Mouse (Mus musculus) midbrain, embryonic 13.5 days (tissue): ENCODE measurements around the gene Trarg1. TPM values are rescaled to one million over a fixed set of nuclear protein-coding genes. Genes with fewer than 3 reads are reported as not detected.
"Not testable (repeated sequence)": the region's sequence is repeated elsewhere in the genome, so short reads cannot be mapped to it uniquely, and the experiment has no call there.

Experiments
- ATAC-seq: fragments of 200-750 bp; cut with Nextera tagmentation; 2 replicates; pipeline ENCODE4 v1.8.0; 2017; ENCODE audit warnings: mild to moderate bottlenecking, moderate TSS enrichment, moderate library complexity
- H3K27ac ChIP-seq: fragments of 300-500 bp; sonication (generic); 2 replicates; pipeline ENCODE4 v1.5.1; 2015; ENCODE audit warnings: inconsistent platforms, mild to moderate bottlenecking, moderate library complexity
- H3K27me3 ChIP-seq: fragments of 300-500 bp; sonication (generic); 2 replicates; pipeline ENCODE4 v1.6.1; 2015; ENCODE audit warnings: mild to moderate bottlenecking, inconsistent platforms
- H3K36me3 ChIP-seq: fragments of 300-500 bp; sonication (generic); 2 replicates; pipeline ENCODE4 v1.6.1; 2015; ENCODE audit warnings: mild to moderate bottlenecking, inconsistent platforms
- H3K4me1 ChIP-seq: fragments of 300-500 bp; sonication (generic); replicated peaks from 2 replicates; pipeline ENCODE4 v1.6.1; 2015; ENCODE audit warnings: inconsistent platforms
- H3K4me2 ChIP-seq: fragments of 300-500 bp; sonication (generic); replicated peaks from 2 replicates; pipeline ENCODE4 v1.6.1; 2015; ENCODE audit warnings: moderate library complexity, mild to moderate bottlenecking, inconsistent platforms
- H3K4me3 ChIP-seq: fragments of 300-500 bp; sonication (generic); replicated peaks from 2 replicates; pipeline ENCODE4 v1.5.1; 2015; ENCODE audit warnings: mild to moderate bottlenecking, inconsistent platforms
- H3K9ac ChIP-seq: fragments of 300-500 bp; sonication (generic); replicated peaks from 2 replicates; pipeline ENCODE4 v1.6.1; 2015; ENCODE audit warnings: mild to moderate bottlenecking, inconsistent platforms
- H3K9me3 ChIP-seq: fragments of 300-500 bp; sonication (generic); 2 replicates; pipeline ENCODE4 v1.6.1; 2016; ENCODE audit warnings: mild to moderate bottlenecking, inconsistent platforms
- WGBS: fragments of 180-500 bp; shearing (Covaris S2); methylation state at CpG from one replicate; pipeline ENCODE4 v1.1.7; 2015; 5-methylcytosine and 5-hydroxymethylcytosine counted together
- polyA plus RNA-seq: library from polyadenylated mRNA; unstranded; fragments of >200 nt; fragmentation: Nextera tagmentation; extraction: Ambion mirVana; gene quantifications from 2 replicates; pipeline ENCODE4 v1.2.1, GENCODE M21; 2015

Gene Trarg1
- polyA plus RNA-seq, result 0.08 TPM in 1 of 2 replicates, not detected in the other

- not testable (repeated sequence) for H3K27ac ChIP-seq, ATAC-seq, H3K4me1 ChIP-seq, H3K4me3 ChIP-seq, H3K9ac ChIP-seq, H3K36me3 ChIP-seq, H3K9me3 ChIP-seq, H3K4me2 ChIP-seq
- WGBS, result 36% methylated on average over 8 of the region's 8 CpGs
- H3K27me3 ChIP-seq, result peaks cover 13% of the 10 kb centered on the region; the same call in 1 of the 2 replicates
Measured at GRCm38 (mm10) chr11:76679508-76679907, at the start of gene Trarg1. Trarg1 (plus strand) TSS chr11:76679808.

DNA sequence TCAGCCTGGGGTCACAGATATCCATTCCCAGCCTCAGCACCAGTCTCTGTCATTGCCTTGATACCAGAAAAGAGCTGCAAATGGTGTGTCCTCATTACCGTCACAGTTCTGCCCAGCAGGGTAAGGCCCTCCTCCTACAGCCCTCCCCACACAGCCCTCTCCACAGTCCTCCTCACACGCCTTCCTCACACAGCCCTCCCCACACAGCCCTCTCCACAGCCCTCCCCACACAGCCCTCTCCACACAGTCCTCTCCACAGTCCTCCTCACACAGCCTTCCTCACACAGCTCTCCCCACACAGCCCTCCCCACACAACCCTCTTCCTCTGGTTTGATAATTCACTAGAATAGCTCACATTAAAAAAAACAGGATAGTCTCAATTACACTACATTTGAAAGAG, 49.6 kb upstream of the Trarg1 start:
- 37% methylated on average over 2 of the region's 2 CpGs for WGBS
- no peak overlapping the region for H3K4me3 ChIP-seq
- H3K27ac ChIP-seq, result no peak overlapping the region
- no peak overlapping the region for H3K4me2 ChIP-seq
- no peak overlapping the region for H3K9ac ChIP-seq
- H3K36me3 ChIP-seq, result no peaks in the 10 kb centered on the region
- ATAC-seq, result no peak
- H3K4me1 ChIP-seq, result no peaks in the 10 kb centered on the region
- H3K27me3 ChIP-seq, result peaks cover under 1% of the 10 kb centered on the region; the same call in 1 of the 2 replicates
- no peaks in the 10 kb centered on the region for H3K9me3 ChIP-seq

GRCm38 (mm10) chr11:76630487-76630886, 49.1 kb upstream of the Trarg1 start:
- H3K4me1 ChIP-seq, result no peaks in the 10 kb centered on the region
- H3K4me3 ChIP-seq, result no peak overlapping the region
- H3K36me3 ChIP-seq, result no peaks in the 10 kb centered on the region
- 82% methylated on average over 5 of the region's 5 CpGs for WGBS
- no peak overlapping the region for H3K27ac ChIP-seq
- no peak for ATAC-seq
- H3K4me2 ChIP-seq, result no peak overlapping the region
- no peaks in the 10 kb centered on the region for H3K9me3 ChIP-seq
- no peak overlapping the region for H3K9ac ChIP-seq
- H3K27me3 ChIP-seq, result no peaks in the 10 kb centered on the region

DNA sequence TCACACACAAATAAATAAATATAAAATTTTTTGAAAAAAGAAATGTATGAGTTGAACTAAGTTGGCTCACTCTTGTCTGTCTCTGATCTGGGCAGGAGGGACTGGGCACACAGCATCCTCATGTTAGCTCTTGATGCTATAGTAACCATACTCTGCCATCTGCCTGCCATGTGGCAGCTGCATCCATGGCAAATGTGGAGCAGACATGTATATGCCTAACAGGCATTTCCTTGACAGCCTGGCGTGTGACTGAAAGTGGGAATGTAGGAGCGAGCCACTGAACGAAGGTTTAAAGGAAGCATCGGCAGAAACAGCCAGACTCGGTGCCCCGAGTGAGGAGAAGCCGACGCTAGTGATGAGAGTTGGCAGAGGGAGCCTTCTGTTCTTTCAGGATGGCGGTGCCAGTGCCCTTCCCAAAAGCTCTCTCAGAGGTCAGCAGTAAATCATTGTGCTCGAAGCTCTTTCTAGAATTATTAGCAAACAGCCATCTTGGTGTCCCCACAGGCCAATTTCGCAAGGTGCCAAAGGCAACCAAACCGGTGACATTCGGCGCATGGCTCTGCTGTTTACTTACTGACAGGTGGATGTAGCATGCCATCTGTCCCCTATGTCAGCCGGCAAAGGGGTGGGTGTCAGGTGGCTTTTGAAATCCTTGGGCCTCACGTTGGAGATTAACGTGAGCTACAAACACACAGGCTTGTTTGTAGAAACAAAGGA, 40.2 kb upstream of the Trarg1 start:
- H3K4me2 ChIP-seq, result no peak overlapping the region
- H3K4me1 ChIP-seq, result peaks cover 8% of the 10 kb centered on the region
- H3K36me3 ChIP-seq, result no peaks in the 10 kb centered on the region
- no peak for ATAC-seq
- H3K4me3 ChIP-seq, result no peak overlapping the region
- no peaks in the 10 kb centered on the region for H3K27me3 ChIP-seq
- H3K27ac ChIP-seq, result no peak overlapping the region
- 82% methylated on average over 17 of the region's 17 CpGs for WGBS
- no peaks in the 10 kb centered on the region for H3K9me3 ChIP-seq
- no peak overlapping the region for H3K9ac ChIP-seq

DNA sequence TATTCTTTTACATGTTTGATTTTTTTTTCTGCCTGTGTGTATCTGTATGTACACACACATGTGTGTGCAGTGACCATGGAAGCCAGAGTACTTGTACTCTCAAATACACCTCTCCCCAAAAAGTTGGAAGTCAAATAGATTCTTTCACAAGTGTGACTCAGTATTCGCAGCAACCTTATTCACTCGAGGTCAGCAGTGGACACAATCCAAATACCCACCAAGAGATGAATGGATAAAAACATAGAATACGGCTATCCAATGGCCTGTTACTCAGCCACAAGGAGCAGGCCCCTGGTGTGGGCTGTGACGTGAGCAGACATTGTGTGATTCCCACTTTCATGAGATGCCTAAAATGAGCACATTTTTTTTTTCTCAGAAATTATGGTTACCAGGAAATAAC, 39.4 kb upstream of the Trarg1 start:
- H3K4me3 ChIP-seq, result no peak overlapping the region
- no peak overlapping the region for H3K27ac ChIP-seq
- no peak for ATAC-seq
- no peaks in the 10 kb centered on the region for H3K36me3 ChIP-seq
- H3K9ac ChIP-seq, result no peak overlapping the region
- H3K4me2 ChIP-seq, result no peak overlapping the region
- 73% methylated on average over 4 of the region's 4 CpGs for WGBS
- peaks cover 16% of the 10 kb centered on the region for H3K4me1 ChIP-seq
- no peaks in the 10 kb centered on the region for H3K9me3 ChIP-seq
- H3K27me3 ChIP-seq, result no peaks in the 10 kb centered on the region

DNA sequence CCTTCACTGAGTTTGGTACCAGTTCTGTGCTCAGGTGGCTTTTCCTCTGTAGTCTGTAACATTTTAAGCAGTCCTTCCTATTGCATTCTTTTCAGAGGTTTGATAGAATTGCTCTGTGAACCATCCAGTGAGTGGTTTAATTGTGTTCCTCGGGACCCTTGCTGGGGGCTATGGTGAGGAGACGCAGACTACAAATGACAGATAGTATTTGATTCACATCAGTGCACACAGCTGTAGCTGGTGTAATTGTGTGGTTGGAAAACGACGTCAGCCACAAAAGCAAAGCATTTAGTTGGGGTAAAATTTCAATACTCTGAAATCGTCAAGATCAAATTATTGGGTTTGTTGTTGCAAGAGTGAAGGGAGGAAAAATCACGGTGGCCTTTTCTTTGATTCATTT, 35.4 kb upstream of the Trarg1 start:
- peak overlapping the region; percentile 48; the same call in 1 of the 2 replicates for H3K27ac ChIP-seq
- H3K9ac ChIP-seq, result no peak overlapping the region
- H3K4me2 ChIP-seq, result no peak overlapping the region
- WGBS, result 39% methylated on average over 6 of the region's 6 CpGs
- no peak for ATAC-seq
- no peaks in the 10 kb centered on the region for H3K27me3 ChIP-seq
- no peaks in the 10 kb centered on the region for H3K36me3 ChIP-seq
- no peak overlapping the region for H3K4me3 ChIP-seq
- H3K9me3 ChIP-seq, result no peaks in the 10 kb centered on the region
- peaks cover 41% of the 10 kb centered on the region for H3K4me1 ChIP-seq

DNA sequence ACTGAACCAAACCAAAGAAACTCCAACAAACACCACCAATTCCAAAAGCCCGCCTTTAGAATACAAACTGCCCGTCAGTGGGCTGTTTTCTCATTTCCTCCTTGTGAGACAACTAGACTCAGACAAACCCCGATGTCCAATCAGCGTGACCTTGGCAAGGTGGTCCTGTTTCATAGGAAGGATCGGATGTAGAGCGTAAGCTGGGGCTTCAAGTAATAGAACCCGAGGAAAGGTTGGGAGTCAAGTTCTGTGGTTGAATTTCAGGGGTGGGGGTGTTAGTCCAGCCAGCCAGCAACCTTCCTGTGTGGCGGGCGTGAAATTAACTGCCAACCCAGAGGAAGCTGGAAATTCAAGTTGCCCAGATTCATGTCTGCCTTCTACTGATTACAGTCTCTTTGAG, 34.6 kb upstream of the Trarg1 start:
- Histone ChIP-seq H3K9me3 (no peaks in the 10 kb centered on the region), H3K4me1 (peaks cover 38% of the 10 kb centered on the region), H3K27ac (peak overlapping the region; percentile 48), H3K27me3 (no peaks in the 10 kb centered on the region), H3K4me3 (no peak overlapping the region), H3K36me3 (no peaks in the 10 kb centered on the region), H3K9ac (no peak overlapping the region), H3K4me2 (peak overlapping the region; percentile 52; the same call in 1 of the 2 replicates)
- 67% methylated on average over 9 of the region's 9 CpGs for WGBS
- no peak for ATAC-seq

- WGBS, result under 1% methylated on average over 19 of the region's 19 CpGs
- peaks cover 38% of the 10 kb centered on the region for H3K4me1 ChIP-seq
- peak overlapping the region; percentile 52 for H3K4me2 ChIP-seq
- H3K9me3 ChIP-seq, result no peaks in the 10 kb centered on the region
- ATAC-seq, result peak; percentile 83
- no peaks in the 10 kb centered on the region for H3K36me3 ChIP-seq
- H3K4me3 ChIP-seq, result peak overlapping the region; percentile 20
- peak overlapping the region; percentile 48 for H3K27ac ChIP-seq
- no peaks in the 10 kb centered on the region for H3K27me3 ChIP-seq
- H3K9ac ChIP-seq, result 0 out of 2 replicates have a peak overlapping the region, but pooled peaks have one; percentile 17
Measured at GRCm38 (mm10) chr11:76645955-76646354, 33.7 kb upstream of the Trarg1 start.

DNA sequence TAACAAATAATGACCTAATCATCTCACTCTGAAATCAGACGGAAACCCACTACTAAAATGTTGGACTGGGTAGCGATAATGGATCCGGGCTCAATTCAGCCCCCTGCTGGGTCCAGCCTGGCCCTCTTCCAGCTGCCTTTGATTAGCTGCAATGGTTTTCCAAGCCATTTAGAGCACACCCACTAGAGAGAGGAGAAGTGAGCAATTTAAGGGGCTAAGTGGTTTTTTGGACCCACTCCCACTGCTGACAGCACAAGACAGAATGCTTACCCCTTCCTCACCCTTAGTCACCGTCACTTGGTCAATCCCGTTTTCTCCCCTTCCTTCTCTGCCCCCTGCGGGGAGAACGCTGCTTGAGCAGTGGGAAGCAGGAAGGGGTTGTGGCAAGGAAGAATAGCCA, 32.5 kb upstream of the Trarg1 start:
- peak; percentile 77 for ATAC-seq
- H3K9ac ChIP-seq, result no peak overlapping the region

GRCm38 (mm10) chr11:76647500-76647899, 32.1 kb upstream of the Trarg1 start:
- Histone ChIP-seq H3K27me3 (no peaks in the 10 kb centered on the region), H3K4me3 (0 out of 2 replicates have a peak overlapping the region, but pooled peaks have one; percentile 0), H3K4me1 (peaks cover 40% of the 10 kb centered on the region), H3K36me3 (no peaks in the 10 kb centered on the region), H3K27ac (peak overlapping the region; percentile 71), H3K4me2 (peak overlapping the region; percentile 35), H3K9ac (no peak overlapping the region), H3K9me3 (no peaks in the 10 kb centered on the region)
- 6% methylated on average over 9 of the region's 9 CpGs for WGBS
- ATAC-seq, result peak; percentile 43; the same call in 1 of the 2 replicates

More for the DNA sequence above, 32.5 kb upstream of the Trarg1 start:
- WGBS, result 4% methylated on average over 7 of the region's 7 CpGs
- H3K4me3 ChIP-seq, result 0 out of 2 replicates have a peak overlapping the region, but pooled peaks have one; percentile 0
- peaks cover 38% of the 10 kb centered on the region for H3K4me1 ChIP-seq
- H3K9me3 ChIP-seq, result no peaks in the 10 kb centered on the region
- no peaks in the 10 kb centered on the region for H3K36me3 ChIP-seq
- peak overlapping the region; percentile 35 for H3K4me2 ChIP-seq
- no peaks in the 10 kb centered on the region for H3K27me3 ChIP-seq
- peak overlapping the region; percentile 71 for H3K27ac ChIP-seq

DNA sequence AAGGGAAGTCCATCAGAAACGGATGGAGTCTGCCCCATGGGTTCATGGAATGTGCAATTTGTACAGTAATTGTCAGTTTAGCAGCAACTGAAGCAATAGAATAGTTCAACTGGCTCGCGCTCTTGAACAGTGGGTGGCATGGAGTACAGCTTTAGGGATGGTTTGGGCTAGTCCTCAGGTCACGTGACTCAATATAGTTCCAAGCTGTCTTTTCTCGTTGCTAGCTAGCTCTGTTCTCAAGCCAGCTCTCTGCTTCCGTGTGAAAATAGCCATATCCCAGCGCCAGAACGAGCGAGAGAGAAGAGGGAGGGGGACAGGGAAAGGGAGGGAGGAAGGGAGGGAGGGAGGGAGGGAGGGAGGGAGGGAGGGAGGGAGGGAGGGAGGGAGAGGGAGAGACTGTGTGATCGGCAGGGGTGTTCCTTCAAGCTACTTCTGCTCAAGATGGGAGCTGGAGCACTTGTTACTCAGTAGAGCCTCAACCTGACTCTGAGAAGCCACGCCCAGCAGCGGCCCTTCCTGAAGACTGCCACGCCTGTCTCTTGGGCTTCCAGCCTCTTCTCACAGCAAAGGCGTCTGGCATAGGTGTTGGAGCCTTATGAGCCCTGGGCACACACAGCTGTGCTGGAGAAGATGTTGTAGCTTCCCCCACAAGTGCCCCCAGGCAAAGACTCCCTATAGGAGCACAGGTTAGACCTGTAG, 28.6 kb upstream of the Trarg1 start:
- peaks cover 20% of the 10 kb centered on the region for H3K4me1 ChIP-seq
- H3K27me3 ChIP-seq, result no peaks in the 10 kb centered on the region
- 65% methylated on average over 11 of the region's 14 CpGs for WGBS
- H3K4me3 ChIP-seq, result no peak overlapping the region
- H3K4me2 ChIP-seq, result no peak overlapping the region
- ATAC-seq, result no peak
- no peak overlapping the region for H3K27ac ChIP-seq
- no peaks in the 10 kb centered on the region for H3K36me3 ChIP-seq
- H3K9me3 ChIP-seq, result no peaks in the 10 kb centered on the region
- no peak overlapping the region for H3K9ac ChIP-seq

GRCm38 (mm10) chr11:76652838-76653334, 26.7 kb upstream of the Trarg1 start:
- 39% methylated on average over 3 of the region's 3 CpGs for WGBS
- Histone ChIP-seq H3K36me3 (no peaks in the 10 kb centered on the region), H3K27ac (no peak overlapping the region), H3K9ac (no peak overlapping the region), H3K4me3 (no peak overlapping the region), H3K27me3 (no peaks in the 10 kb centered on the region), H3K9me3 (no peaks in the 10 kb centered on the region), H3K4me1 (0 out of 2 replicates have a peak, but pooled peaks cover 2% of the 10 kb centered on the region), H3K4me2 (no peak overlapping the region)
- ATAC-seq, result 0 out of 2 replicates have a peak, but pooled peaks have one; percentile 43
